Comparison of ENCODE assay signal across 9 mouse cellular contexts in the genomic region with DNA sequence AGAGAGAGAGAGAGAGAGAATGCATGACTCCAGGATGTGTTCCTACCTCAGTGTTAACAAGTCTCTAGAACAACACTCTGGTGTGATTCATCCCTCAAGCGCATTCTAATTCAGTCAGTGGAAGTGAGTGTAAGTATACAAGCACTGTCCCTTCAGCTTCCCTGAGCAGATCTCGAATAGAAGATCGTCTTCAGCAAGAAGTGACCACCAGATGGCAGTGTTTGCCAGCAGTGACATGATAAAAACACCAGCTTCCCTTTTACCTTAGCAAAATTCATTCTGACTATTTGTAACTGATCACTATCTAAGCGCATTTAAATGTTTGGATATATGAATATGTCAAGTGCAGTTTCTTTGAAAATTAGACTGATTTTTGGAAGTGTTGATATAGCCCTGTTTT. TPM values are rescaled to one million over a fixed set of nuclear protein-coding genes. Genes with fewer than 3 reads are reported as not detected.
DNase-seq lines count a peak whose midpoint lies in the region; ATAC-seq lines count a peak whose summit lies in the region.
"Had no signal": no experiment of that assay in that cellular context is flagged by ENCODE, and none has a peak within 500 bp of the region (broad histone marks: within the 10 kb centered on the region; RNA-seq: fewer than 3 reads in every experiment).

No protein-coding gene starts in this region.

- no peaks in the 10 kb centered on the region for H3K4me1 ChIP-seq in heart, embryonic 12.5 days (replicated peaks)
- no peaks in the 10 kb centered on the region for H3K4me1 ChIP-seq in intestine, embryonic 16.5 days (ENCODE audit: control insufficient read depth, insufficient read depth, low read length)
- H3K4me1 ChIP-seq in midbrain, embryonic 13.5 days (replicated peaks) = no peaks in the 10 kb centered on the region

- peaks cover 32% of the 10 kb centered on the region for H3K36me3 ChIP-seq in heart, embryonic 12.5 days
- H3K36me3 ChIP-seq in intestine, embryonic 16.5 days (ENCODE audit: control insufficient read depth, insufficient read depth, low read length) = peaks cover 4% of the 10 kb centered on the region; the same call in 1 of the 2 replicates
- H3K36me3 ChIP-seq in midbrain, embryonic 13.5 days = peaks cover 19% of the 10 kb centered on the region

- ATAC-seq in heart, embryonic 12.5 days (ENCODE audit: insufficient number of reproducible peaks, low FRiP score) = no peak
- peak; percentile 65 for ATAC-seq in intestine, embryonic 16.5 days
- ATAC-seq in midbrain, embryonic 13.5 days = peak; percentile 69; the same call in 1 of the 2 replicates

- no peak overlapping the region for H3K4me3 ChIP-seq in heart, embryonic 12.5 days
- no peak overlapping the region for H3K4me3 ChIP-seq in intestine, embryonic 16.5 days (ENCODE audit: low read length)
- no peak overlapping the region for H3K4me3 ChIP-seq in midbrain, embryonic 13.5 days (replicated peaks)

- H3K27ac ChIP-seq in heart, embryonic 12.5 days (ENCODE audit: poor library complexity, severe bottlenecking) = no peak overlapping the region
- no peak overlapping the region for H3K27ac ChIP-seq in intestine, embryonic 16.5 days (ENCODE audit: low read length)
- no peak overlapping the region for H3K27ac ChIP-seq in midbrain, embryonic 13.5 days
- H3K27ac ChIP-seq: macrophage had no signal

- WGBS in heart, embryonic 12.5 days = 33% methylated on average over 4 of the region's 4 CpGs
- WGBS in intestine, embryonic 16.5 days = 25% methylated on average over 4 of the region's 4 CpGs
- WGBS in midbrain, embryonic 13.5 days = 34% methylated on average over 4 of the region's 4 CpGs

- H3K4me2 ChIP-seq in heart, embryonic 12.5 days = no peak overlapping the region
- no peak overlapping the region for H3K4me2 ChIP-seq in intestine, embryonic 16.5 days (ENCODE audit: low read depth, low read length)
- no peak overlapping the region for H3K4me2 ChIP-seq in midbrain, embryonic 13.5 days (replicated peaks)

- no peaks in the 10 kb centered on the region for H3K27me3 ChIP-seq in heart, embryonic 12.5 days (replicated peaks)
- no peaks in the 10 kb centered on the region for H3K27me3 ChIP-seq in intestine, embryonic 16.5 days (replicated peaks; ENCODE audit: control insufficient read depth, insufficient read depth, low read length)
- no peaks in the 10 kb centered on the region for H3K27me3 ChIP-seq in midbrain, embryonic 13.5 days

- peak; percentile 20 to 61 for DNase-seq in heart, adult 9 months (ENCODE audit: low spot score in 2 of 2)
- DNase-seq in cerebellum, adult 18-20 months = peak; percentile 79 to 82
- DNase-seq in frontal cortex, adult 2 months (ENCODE audit: extremely low spot score in 1 of 2, low spot score in 1 of 2) = peak; percentile 80 to 94
- peak; percentile 64 to 77 for DNase-seq in left cerebral cortex, adult 8-10 months (ENCODE audit: low spot score in 2 of 2)
- DNase-seq in skeletal muscle tissue, adult 2 months (ENCODE audit: low read depth, low spot score) = peak; percentile 55

- no peak overlapping the region for H3K9ac ChIP-seq in heart, embryonic 12.5 days
- H3K9ac ChIP-seq in intestine, embryonic 16.5 days (ENCODE audit: low read depth, low read length) = no peak overlapping the region
- no peak overlapping the region for H3K9ac ChIP-seq in midbrain, embryonic 13.5 days (replicated peaks)

- no peaks in the 10 kb centered on the region for H3K9me3 ChIP-seq in heart, embryonic 12.5 days (replicated peaks)
- H3K9me3 ChIP-seq in intestine, embryonic 16.5 days (ENCODE audit: control insufficient read depth, low read length) = no peaks in the 10 kb centered on the region
- H3K9me3 ChIP-seq in midbrain, embryonic 13.5 days = no peaks in the 10 kb centered on the region

RNA-seq across cellular contexts. Expression of a gene that starts 8.1 kb away (rescaled TPM):
- 4.5 TPM in 2 replicates for polyA plus RNA-seq in heart, embryonic 12.5 days (2016; fragmentation: Nextera tagmentation; extraction: Ambion mirVana)
- 69.9 and 72.8 TPM in 2 replicates for polyA plus RNA-seq in frontal cortex, adult 2 months (2012; rRNA removed)
- polyA plus RNA-seq in intestine, embryonic 16.5 days (2015; fragmentation: Nextera tagmentation; extraction: Ambion mirVana) = 3.1 and 4.0 TPM in 2 replicates
- total RNA-seq in left cerebral cortex, adult 8-10 months (2022) = 10 to 100 TPM; 58.1 to 64.1 (median 62.4) TPM
- polyA plus RNA-seq in midbrain, embryonic 13.5 days (2015; fragmentation: Nextera tagmentation; extraction: Ambion mirVana) = 19.4 and 21.6 TPM in 2 replicates

RNA-seq across cellular contexts. Expression of a gene that starts 20.2 kb away (rescaled TPM):
- 22.5 and 23.4 TPM in 2 replicates for polyA plus RNA-seq in heart, embryonic 12.5 days (2016; fragmentation: Nextera tagmentation; extraction: Ambion mirVana)
- 21.8 and 22.2 TPM in 2 replicates for polyA plus RNA-seq in frontal cortex, adult 2 months (2012; rRNA removed)
- polyA plus RNA-seq in intestine, embryonic 16.5 days (2015; fragmentation: Nextera tagmentation; extraction: Ambion mirVana) = 23.9 and 25.8 TPM in 2 replicates
- 10 to 100 TPM; 20.2 to 22.3 (median 21.6) TPM for total RNA-seq in left cerebral cortex, adult 8-10 months (2022)
- 27.0 and 30.7 TPM in 2 replicates for polyA plus RNA-seq in midbrain, embryonic 13.5 days (2015; fragmentation: Nextera tagmentation; extraction: Ambion mirVana)
